Mouse (Mus musculus) layer of hippocampus, postnatal 14 days (tissue): ENCODE measurements at regions not wholly inside any gene's neighbourhood (a gene's known extent, or its start where the extent isn't known, plus 50 kb on each side); places are given as distances from the start of the nearest gene placed in this dataset.

Source experiments
- DNase-seq, 2 experiments: peaks; one replicate each; pipeline ENCODE4 v3.0.0; 2021 to 2022; ENCODE audit warnings: low spot score in 2 of 2, mixed read lengths in 1 of 2

- DNase-seq, result no peak
Observed at GRCm38 (mm10) chr8:103270035-103270434, 484.6 kb upstream of the Cdh11 start.

GRCm38 (mm10) chr8:103270815-103271553, 485.5 kb upstream of the Cdh11 start:
- DNase-seq, result no peak

GRCm38 (mm10) chr8:103272305-103273079, 487.1 kb upstream of the Cdh11 start:
- DNase-seq, result peak in 1 of 2 experiments; percentile 43

GRCm38 (mm10) chr8:103273476-103273875, 488.0 kb upstream of the Cdh11 start:
- no peak for DNase-seq

GRCm38 (mm10) chr8:103281801-103282200, 496.4 kb upstream of the Cdh11 start:
- no peak for DNase-seq

- peak in 1 of 2 experiments; percentile 42 for DNase-seq
Observed at GRCm38 (mm10) chr8:103288561-103288974, 503.1 kb upstream of the Cdh11 start.

- DNase-seq, result no peak
Observed at GRCm38 (mm10) chr8:103292896-103293295, 507.5 kb upstream of the Cdh11 start.

GRCm38 (mm10) chr8:103306476-103307183, 521.2 kb upstream of the Cdh11 start:
- DNase-seq, result no peak

- no peak for DNase-seq
Observed at GRCm38 (mm10) chr8:103313576-103313975, 528.1 kb upstream of the Cdh11 start.

GRCm38 (mm10) chr8:103314279-103315022, 529.0 kb upstream of the Cdh11 start:
- peak in 1 of 2 experiments; percentile 64 for DNase-seq

- no peak for DNase-seq
Observed at GRCm38 (mm10) chr8:103315742-103316141, 530.3 kb upstream of the Cdh11 start.

- DNase-seq, result no peak
Observed at GRCm38 (mm10) chr8:103316691-103317091, 531.2 kb upstream of the Cdh11 start.

- DNase-seq, result no peak
Observed at GRCm38 (mm10) chr8:103317149-103317725, 531.8 kb upstream of the Cdh11 start.

- DNase-seq, result no peak
Observed at GRCm38 (mm10) chr8:103324016-103324665, 538.7 kb upstream of the Cdh11 start.

- peak in 1 of 2 experiments; percentile 13 for DNase-seq
Observed at GRCm38 (mm10) chr8:103331415-103331814, 546.0 kb upstream of the Cdh11 start.

- no peak for DNase-seq
Observed at GRCm38 (mm10) chr8:103337314-103337713, 551.9 kb upstream of the Cdh11 start.

GRCm38 (mm10) chr8:103339042-103339441, 553.6 kb upstream of the Cdh11 start:
- peak in 1 of 2 experiments; percentile 37 for DNase-seq

- no peak for DNase-seq
Observed at GRCm38 (mm10) chr8:103339951-103340350, 554.5 kb upstream of the Cdh11 start.

- peak in 1 of 2 experiments; percentile 17 for DNase-seq
Observed at GRCm38 (mm10) chr8:103343891-103344290, 558.4 kb upstream of the Cdh11 start.

GRCm38 (mm10) chr8:103344871-103345270, 559.4 kb upstream of the Cdh11 start:
- DNase-seq, result no peak
